Mouse (Mus musculus) bone marrow, adult 2 months (tissue): ENCODE results near the gene Trim60.

Experiments used
- CTCF ChIP-seq: fragments of 200-500 bp; IDR thresholded peaks from 2 replicates; pipeline ENCODE4 v1.5.1; 2011; ENCODE audit warnings: low read length, control low read depth; ENCODE audit not compliant: control insufficient read depth, insufficient read depth
- POLR2A ChIP-seq: fragments of 200-500 bp; IDR thresholded peaks from 2 replicates; pipeline ENCODE4 v1.6.1; 2011; ENCODE audit warnings: low read depth, mild to moderate bottlenecking, control low read depth, low read length, borderline replicate concordance; ENCODE audit not compliant: control insufficient read depth

GRCm38 (mm10) chr8:64952101-64952500 lies 66.3 kb downstream of the Trim60 start:
- TF ChIP-seq CTCF (no peak), POLR2A (no peak)
